Mouse (Mus musculus) megakaryocyte, embryonic 14.5 days (primary cell): ENCODE results near the gene Wfikkn1.

Source experiments
- FLI1 ChIP-seq: IDR thresholded peaks from 2 replicates; pipeline ENCODE4 v1.6.1; 2012; ENCODE audit warnings: low read length, inconsistent platforms, mixed read lengths
- GATA1 ChIP-seq: IDR thresholded peaks from 3 replicates; pipeline ENCODE4 v1.6.1; 2012; ENCODE audit warnings: mixed read lengths, low read length, inconsistent platforms, borderline replicate concordance

GRCm38 (mm10) chr17:25883824-25884223 lies 3.2 kb upstream of the Wfikkn1 start:
- TF ChIP-seq GATA1 (no peak), FLI1 (no peak)
